8 mouse cellular contexts compared by ENCODE assay signal in the genomic region with DNA sequence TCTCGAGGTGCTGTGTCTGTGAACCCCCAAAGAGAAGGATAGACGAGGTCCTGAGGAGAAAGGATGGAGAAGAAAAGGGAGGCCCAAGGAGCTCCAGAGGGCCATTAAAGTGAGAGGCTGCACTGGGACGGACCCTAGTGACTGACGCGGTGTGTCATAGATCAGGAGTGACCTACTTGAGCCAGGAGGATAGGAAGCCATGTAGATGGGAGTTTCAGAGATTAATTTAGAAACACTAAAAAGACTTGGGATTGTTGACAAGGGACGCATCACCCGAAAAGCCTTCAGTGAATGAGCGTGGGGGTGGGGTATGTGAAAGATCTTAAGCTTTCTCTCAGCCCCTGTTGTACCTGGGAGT. TPM values are rescaled to one million over a fixed set of nuclear protein-coding genes. Genes with fewer than 3 reads are reported as not detected.
DNase-seq lines count a peak whose midpoint lies in the region; ATAC-seq and TF ChIP-seq lines count a peak whose summit lies in the region.

No protein-coding gene starts in this region.

- ATAC-seq in heart, embryonic 14.5 days (ENCODE audit: insufficient number of reproducible peaks, insufficient read depth, low FRiP score, low read depth), result no peak
- no peak for ATAC-seq in forebrain, embryonic 14.5 days
- ATAC-seq in liver, embryonic 14.5 days (ENCODE audit: insufficient read depth), result peak; percentile 36; the same call in 1 of the 2 replicates

- no peak for TF ChIP-seq EP300 in liver, embryonic 14.5 days (IDR thresholded peaks at IDR 0.05; ENCODE audit: low read depth)

- no peaks in the 10 kb centered on the region for H3K9me3 ChIP-seq in heart, embryonic 14.5 days (ENCODE audit: control insufficient read depth, low read length)
- no peaks in the 10 kb centered on the region for H3K9me3 ChIP-seq in E14TG2a.4 (ENCODE audit: low read length)
- no peaks in the 10 kb centered on the region for H3K9me3 ChIP-seq in forebrain, embryonic 14.5 days (replicated peaks; ENCODE audit: control insufficient read depth, low read length)
- H3K9me3 ChIP-seq in liver, embryonic 14.5 days (ENCODE audit: control insufficient read depth, low read length), result no peaks in the 10 kb centered on the region

- peak overlapping the region; percentile 35 to 74 for H3K27ac ChIP-seq in heart, embryonic 14.5 days (replicated peaks in 1 of 2; ENCODE audit: control insufficient read depth in 1 of 2, insufficient read depth in 1 of 2, low read depth in 2 of 2, low read length in 2 of 2)
- H3K27ac ChIP-seq in forebrain, embryonic 14.5 days (ENCODE audit: low read depth, low read length), result peak overlapping the region; percentile 84; the same call in 1 of the 2 replicates
- H3K27ac ChIP-seq in liver, embryonic 14.5 days, result no peak overlapping the region

- H3K9ac ChIP-seq in heart, embryonic 14.5 days (ENCODE audit: low read length), result peak overlapping the region; percentile 84
- H3K9ac ChIP-seq in forebrain, embryonic 14.5 days (ENCODE audit: low read length), result peak overlapping the region; percentile 93
- peak overlapping the region; percentile 25 for H3K9ac ChIP-seq in liver, embryonic 14.5 days (replicated peaks)

- H3K4me3 ChIP-seq in heart, embryonic 14.5 days (ENCODE audit: control insufficient read depth in 1 of 2, insufficient read depth in 1 of 2, low read depth in 1 of 2, low read length in 2 of 2), result peak overlapping the region; percentile 57 to 73
- peak overlapping the region; percentile 78 for H3K4me3 ChIP-seq in E14TG2a.4 (replicated peaks; ENCODE audit: low read length)
- H3K4me3 ChIP-seq in forebrain, embryonic 14.5 days (ENCODE audit: low read depth, low read length), result peak overlapping the region; percentile 63
- H3K4me3 ChIP-seq in liver, embryonic 14.5 days (ENCODE audit: insufficient read depth in 1 of 2, low read depth in 2 of 2, low read length in 2 of 2), result peak overlapping the region; percentile 62 to 65

- no peaks in the 10 kb centered on the region for H3K27me3 ChIP-seq in heart, embryonic 14.5 days (ENCODE audit: control insufficient read depth, insufficient read depth, low read length)
- H3K27me3 ChIP-seq in E14TG2a.4 (ENCODE audit: insufficient read depth, low read length), result peaks cover 35% of the 10 kb centered on the region
- H3K27me3 ChIP-seq in forebrain, embryonic 14.5 days (replicated peaks; ENCODE audit: control insufficient read depth, insufficient read depth, low read length), result no peaks in the 10 kb centered on the region
- H3K27me3 ChIP-seq in liver, embryonic 14.5 days (ENCODE audit: control insufficient read depth, insufficient read depth, low read length), result no peaks in the 10 kb centered on the region; the same call in 1 of the 2 replicates

- no peak for DNase-seq in heart, adult 8-10 months (ENCODE audit: low spot score)
- DNase-seq in forebrain, embryonic 14.5 days (ENCODE audit: low spot score), result peak; percentile 25
- DNase-seq in liver, embryonic 14.5 days (ENCODE audit: low read depth in 3 of 3, low spot score in 3 of 3), result no peak
- no peak for DNase-seq in urinary bladder, adult 18-20 months (ENCODE audit: low spot score in 2 of 2)
- no peak for DNase-seq in cerebellum, adult 18-20 months
- DNase-seq in embryo, embryonic 9.5 days (ENCODE audit: extremely low spot score), result no peak

- peak overlapping the region; percentile 99 for H3K4me2 ChIP-seq in heart, embryonic 14.5 days (ENCODE audit: low read length)
- H3K4me2 ChIP-seq in forebrain, embryonic 14.5 days (ENCODE audit: low read length), result peak overlapping the region; percentile 97
- peak overlapping the region; percentile 73 for H3K4me2 ChIP-seq in liver, embryonic 14.5 days (ENCODE audit: low read depth)

- H3K4me1 ChIP-seq in heart, embryonic 14.5 days (ENCODE audit: control insufficient read depth in 2 of 2, insufficient read depth in 2 of 2, low read length in 2 of 2), result peaks cover 0 to 12% of the 10 kb centered on the region in 2 experiments; a peak in 2 of 4 replicates
- peaks cover 8% of the 10 kb centered on the region for H3K4me1 ChIP-seq in E14TG2a.4 (replicated peaks; ENCODE audit: low read depth, low read length)
- H3K4me1 ChIP-seq in forebrain, embryonic 14.5 days (ENCODE audit: control insufficient read depth, insufficient read depth, low read length), result peaks cover 9% of the 10 kb centered on the region; the same call in 1 of the 2 replicates
- H3K4me1 ChIP-seq in liver, embryonic 14.5 days (replicated peaks; ENCODE audit: control insufficient read depth in 2 of 2, insufficient read depth in 2 of 2, low read length in 1 of 2), result peaks cover 0 to 6% of the 10 kb centered on the region in 2 experiments; a peak in 2 of 4 replicates

- TF ChIP-seq CTCF in E14TG2a.4 (conservative IDR thresholded peaks at IDR 0.05; ENCODE audit: low read length), result no peak
- no peak for TF ChIP-seq CTCF in liver, embryonic 14.5 days (IDR thresholded peaks at IDR 0.05; ENCODE audit: low read depth)

- H3K36me3 ChIP-seq in heart, embryonic 14.5 days (ENCODE audit: control insufficient read depth, insufficient read depth, low read length), result no peaks in the 10 kb centered on the region
- no peaks in the 10 kb centered on the region for H3K36me3 ChIP-seq in E14TG2a.4 (ENCODE audit: insufficient read depth, low read length)
- no peaks in the 10 kb centered on the region for H3K36me3 ChIP-seq in forebrain, embryonic 14.5 days (ENCODE audit: control insufficient read depth, insufficient read depth, low read length)
- no peaks in the 10 kb centered on the region for H3K36me3 ChIP-seq in liver, embryonic 14.5 days (replicated peaks; ENCODE audit: control insufficient read depth, insufficient read depth, low read depth)

- WGBS in heart, embryonic 14.5 days, result 22% methylated on average over 8 of the region's 8 CpGs
- WGBS in forebrain, embryonic 14.5 days, result 32% methylated on average over 8 of the region's 8 CpGs
- 22% methylated on average over 8 of the region's 8 CpGs for WGBS in liver, embryonic 14.5 days (ENCODE audit: insufficient replicate concordance)

RNA-seq across cellular contexts. Expression of gene Arsb, which starts 0.8 kb away (rescaled TPM):
- polyA plus RNA-seq in heart, embryonic 14.5 days (2014; fragmentation: Nextera tagmentation; extraction: Ambion mirVana), result 8.6 and 10.0 TPM in 2 replicates
- 1 to 10 TPM; 4.6 to 5.7 (median 4.6) TPM for total RNA-seq in heart, adult 8-10 months (2022)
- polyA plus RNA-seq in forebrain, embryonic 14.5 days (2014; fragmentation: Nextera tagmentation; extraction: Ambion mirVana), result 10.0 and 12.2 TPM in 2 replicates
- polyA plus RNA-seq in liver, embryonic 14.5 days (2012; rRNA removed), result 4.0 and 4.2 TPM in 2 replicates
- 2.8 and 3.4 TPM in 2 replicates for polyA plus RNA-seq in liver, embryonic 14.5 days (2014; fragmentation: Nextera tagmentation; extraction: Ambion mirVana)

Comparison
In these comparisons a context has a peak if more than half of its experiments do, and no peak if none do; other contexts are left out.
1. H3K9ac ChIP-seq: peak in every context shown above with its lines; median percentile 93 in forebrain, embryonic 14.5 days; 84 in heart, embryonic 14.5 days; 25 in liver, embryonic 14.5 days.